In genomic region chr1:119492097-119492496, GRCm38 (mm10) we compare ENCODE assay signal across 8 mouse cellular contexts. TPM values are rescaled to one million over a fixed set of nuclear protein-coding genes. Genes with fewer than 3 reads are reported as not detected.
DNase-seq lines count a peak whose midpoint lies in the region; ATAC-seq and TF ChIP-seq lines count a peak whose summit lies in the region.

No protein-coding gene starts in this region.

- DNase-seq in 3T3-L1 (ENCODE audit: low read depth, low spot score) (peak; percentile 51), MEL (ENCODE audit: low read depth, low spot score) (peak; percentile 28)
- peak; percentile 83 for DNase-seq in gastrocnemius, postnatal 14 days
- peak; percentile 91 for DNase-seq in kidney, adult 11 months
- DNase-seq in lung, adult 2 months: peak; percentile 71
- DNase-seq in spleen, postnatal 4 days (ENCODE audit: low spot score in 2 of 2): peak; percentile 56 to 77
- no peak for DNase-seq in midbrain, embryonic 14.5 days

- H3K4me3 ChIP-seq in MEL (ENCODE audit: control insufficient read depth in 1 of 2, insufficient read depth in 1 of 2, low read depth in 2 of 2, low read length in 2 of 2): no peak overlapping the region
- H3K4me3 ChIP-seq in lung, adult 2 months (replicated peaks; ENCODE audit: extremely low read depth, low read depth, low read length): peak overlapping the region; percentile 2
- no peak overlapping the region for H3K4me3 ChIP-seq in forebrain, embryonic 15.5 days
- no peak overlapping the region for H3K4me3 ChIP-seq in midbrain, embryonic 14.5 days (replicated peaks; ENCODE audit: low read depth, low read length)

- intact Hi-C loops in gastrocnemius, postnatal 14 days (cut with DNase I; ENCODE audit: low total_unique reads): no loop called here

- no peaks in the 10 kb centered on the region for H3K9me3 ChIP-seq in MEL (replicated peaks; ENCODE audit: insufficient read depth, low read length)
- no peaks in the 10 kb centered on the region for H3K9me3 ChIP-seq in forebrain, embryonic 15.5 days
- no peaks in the 10 kb centered on the region for H3K9me3 ChIP-seq in midbrain, embryonic 14.5 days (ENCODE audit: control insufficient read depth, low read length)

- no peak for TF ChIP-seq CTCF in MEL (IDR thresholded peaks at IDR 0.05 in 2 of 3, conservative IDR thresholded peaks at IDR 0.05 in 1 of 3; ENCODE audit: control insufficient read depth in 1 of 3, insufficient read depth in 1 of 3, low read depth in 2 of 3, low read length in 3 of 3, poor library complexity in 1 of 3, severe bottlenecking in 1 of 3)
- TF ChIP-seq CTCF in lung, adult 2 months (IDR thresholded peaks at IDR 0.05; ENCODE audit: insufficient read depth, low read length): no peak

- no peak overlapping the region for H3K4me2 ChIP-seq in forebrain, embryonic 15.5 days (replicated peaks)
- no peak overlapping the region for H3K4me2 ChIP-seq in midbrain, embryonic 14.5 days (ENCODE audit: low read length)

- no peak for TF ChIP-seq POLR2A in MEL (IDR thresholded peaks at IDR 0.05; ENCODE audit: control insufficient read depth in 1 of 2, insufficient read depth in 1 of 2, low read depth in 1 of 2, low read length in 2 of 2, poor library complexity in 1 of 2)
- no peak for TF ChIP-seq POLR2A in lung, adult 2 months (IDR thresholded peaks at IDR 0.05; ENCODE audit: borderline replicate concordance, extremely low read depth, low read depth, low read length)

- no peak; the same call in 1 of the 2 replicates for ATAC-seq in forebrain, embryonic 15.5 days (replicated peaks)
- ATAC-seq in midbrain, embryonic 14.5 days (ENCODE audit: low FRiP score, low TSS enrichment): no peak

- no peaks in the 10 kb centered on the region for H3K27me3 ChIP-seq in MEL (ENCODE audit: control insufficient read depth in 1 of 2, insufficient read depth in 2 of 2, low read length in 2 of 2)
- H3K27me3 ChIP-seq in forebrain, embryonic 15.5 days: no peaks in the 10 kb centered on the region
- H3K27me3 ChIP-seq in midbrain, embryonic 14.5 days (ENCODE audit: control insufficient read depth, insufficient read depth, low read length): no peaks in the 10 kb centered on the region

- H3K79me2 ChIP-seq in MEL (ENCODE audit: control insufficient read depth, insufficient read depth, low read length, poor library complexity): peaks cover 1% of the 10 kb centered on the region; the same call in 1 of the 2 replicates

- peaks cover 0 to 6% of the 10 kb centered on the region in 2 experiments; a peak in 2 of 4 replicates for H3K4me1 ChIP-seq in MEL (ENCODE audit: control insufficient read depth in 1 of 2, insufficient read depth in 2 of 2, low read length in 2 of 2)
- H3K4me1 ChIP-seq in lung, adult 2 months (ENCODE audit: control insufficient read depth, insufficient read depth, low read length): peaks cover 19% of the 10 kb centered on the region
- peaks cover 11% of the 10 kb centered on the region for H3K4me1 ChIP-seq in forebrain, embryonic 15.5 days
- no peaks in the 10 kb centered on the region for H3K4me1 ChIP-seq in midbrain, embryonic 14.5 days (ENCODE audit: control insufficient read depth, insufficient read depth, low read length)

- H3K9ac ChIP-seq in MEL (ENCODE audit: control insufficient read depth, low read depth, low read length, poor library complexity, severe bottlenecking): no peak overlapping the region
- no peak overlapping the region for H3K9ac ChIP-seq in forebrain, embryonic 15.5 days (replicated peaks)
- H3K9ac ChIP-seq in midbrain, embryonic 14.5 days (replicated peaks; ENCODE audit: low read length): no peak overlapping the region

- TF ChIP-seq EP300 in MEL (IDR thresholded peaks at IDR 0.05; ENCODE audit: low read depth in 1 of 2, low read length in 2 of 2): peak in 1 of 2 experiments; percentile 23; a peak in 1 of 4 replicates

- no peak overlapping the region for H3K27ac ChIP-seq in MEL (ENCODE audit: control insufficient read depth, low read depth, low read length)
- H3K27ac ChIP-seq in forebrain, embryonic 15.5 days (replicated peaks): no peak overlapping the region
- H3K27ac ChIP-seq in midbrain, embryonic 14.5 days (replicated peaks; ENCODE audit: low read depth, low read length): no peak overlapping the region; the same call in 1 of the 2 replicates

- no peak for TF ChIP-seq RAD21 in MEL (IDR thresholded peaks at IDR 0.05; ENCODE audit: low read depth, low read length)

- 4% methylated on average over 11 of the region's 11 CpGs for WGBS in lung, adult 2 months
- 63% methylated on average over 11 of the region's 11 CpGs for WGBS in forebrain, embryonic 15.5 days
- WGBS in midbrain, embryonic 14.5 days: 70% methylated on average over 11 of the region's 11 CpGs

- peaks cover 0 to 5% of the 10 kb centered on the region in 2 experiments; a peak in 2 of 4 replicates for H3K36me3 ChIP-seq in MEL (ENCODE audit: control insufficient read depth in 1 of 2, insufficient read depth in 2 of 2, low read length in 2 of 2)
- no peaks in the 10 kb centered on the region for H3K36me3 ChIP-seq in forebrain, embryonic 15.5 days
- no peaks in the 10 kb centered on the region for H3K36me3 ChIP-seq in midbrain, embryonic 14.5 days (ENCODE audit: control insufficient read depth, insufficient read depth, low read length)

TF ChIP-seq in MEL, 35 proteins besides CTCF, POLR2A, EP300 and RAD21:
- TF ChIP-seq USF2 (IDR thresholded peaks at IDR 0.05; ENCODE audit: borderline replicate concordance in 1 of 2, insufficient read depth in 1 of 2, low read depth in 1 of 2, low read length in 2 of 2): no peak
- TF ChIP-seq ZKSCAN1 (IDR thresholded peaks at IDR 0.05; ENCODE audit: low read depth, low read length): no peak
- TF ChIP-seq CHD1 (IDR thresholded peaks at IDR 0.05; ENCODE audit: low read depth, low read length): no peak
- no peak for TF ChIP-seq ZC3H11A (IDR thresholded peaks at IDR 0.05; ENCODE audit: low read depth, low read length)
- no peak for TF ChIP-seq MAFK (IDR thresholded peaks at IDR 0.05; ENCODE audit: borderline replicate concordance, low read depth, low read length)
- TF ChIP-seq GABPA (IDR thresholded peaks at IDR 0.05; ENCODE audit: low read depth, low read length): no peak
- TF ChIP-seq E2F4 (IDR thresholded peaks at IDR 0.05; ENCODE audit: borderline replicate concordance, low read depth, low read length): no peak
- TF ChIP-seq CHD2 (IDR thresholded peaks at IDR 0.05; ENCODE audit: low read length): no peak
- TF ChIP-seq RCOR1 (IDR thresholded peaks at IDR 0.05; ENCODE audit: low read depth, low read length): no peak
- no peak for TF ChIP-seq MEF2A (IDR thresholded peaks at IDR 0.05; ENCODE audit: extremely low read depth, insufficient replicate concordance, low read depth, low read length, poor library complexity, severe bottlenecking)
- no peak for TF ChIP-seq USF1 (IDR thresholded peaks at IDR 0.05; ENCODE audit: low read depth, low read length)
- no peak for TF ChIP-seq TBP (IDR thresholded peaks at IDR 0.05; ENCODE audit: low read depth, low read length)

RNA-seq across cellular contexts. Expression of gene Ralb, which starts 12.5 kb away (rescaled TPM):
- 26.2 and 28.0 TPM in 2 replicates for total RNA-seq in MEL (2012; rRNA removed)
- 10 to 100 TPM in 1 of 2 experiments, not detected in 1; 45.1 TPM for polyA plus RNA-seq in MEL (2012; ENCODE audit: insufficient read depth in 1 of 2, insufficient read length in 2 of 2, low read depth in 1 of 2, low replicate concordance in 2 of 2, missing spikeins in 1 of 2)
- 10 to 100 TPM; 17.2 to 18.9 TPM for total RNA-seq in gastrocnemius, postnatal 14 days (2021)
- 47.9 and 54.1 TPM in 2 replicates for polyA plus RNA-seq in lung, adult 2 months (2012; rRNA removed)
- 50.5 and 50.9 TPM in 2 replicates for polyA plus RNA-seq in forebrain, embryonic 15.5 days (2015; fragmentation: Nextera tagmentation; extraction: Ambion mirVana)
- polyA plus RNA-seq in midbrain, embryonic 14.5 days (2014; fragmentation: Nextera tagmentation; extraction: Ambion mirVana): 35.3 and 49.6 TPM in 2 replicates

RNA-seq across cellular contexts. Expression of gene Tmem185b, which starts 33.9 kb away (rescaled TPM):
- total RNA-seq in MEL (2012; rRNA removed): 19.7 and 25.2 TPM in 2 replicates
- polyA plus RNA-seq in MEL (2012; ENCODE audit: insufficient read depth in 1 of 2, insufficient read length in 2 of 2, low read depth in 1 of 2, low replicate concordance in 2 of 2, missing spikeins in 1 of 2): 10 to 100 TPM in 1 of 2 experiments, not detected in 1; 35.8 TPM
- 1 to 10 TPM; 5.5 to 5.9 TPM for total RNA-seq in gastrocnemius, postnatal 14 days (2021)
- 20.6 and 29.5 TPM in 2 replicates for polyA plus RNA-seq in lung, adult 2 months (2012; rRNA removed)
- polyA plus RNA-seq in forebrain, embryonic 15.5 days (2015; fragmentation: Nextera tagmentation; extraction: Ambion mirVana): 18.8 and 21.3 TPM in 2 replicates
- polyA plus RNA-seq in midbrain, embryonic 14.5 days (2014; fragmentation: Nextera tagmentation; extraction: Ambion mirVana): 15.7 and 19.8 TPM in 2 replicates
